Mouse (Mus musculus): ENCODE measurements around the gene Cpsf6. TPM values are rescaled to one million over a fixed set of nuclear protein-coding genes. Genes with fewer than 3 reads are reported as not detected.
A peak's percentile ranks its signal among the peaks of the same experiment; 100 is the strongest.

The Cpsf6 gene
- polyA plus RNA-seq, 1 experiment from 2014 or later, result 110 TPM

- Histone ChIP-seq H3K4me3 (ENCODE audit: low read length) (no peak overlapping the region), H3K27ac (ENCODE audit: low read length) (no peak overlapping the region), H3K4me1 (ENCODE audit: control insufficient read depth, insufficient read depth, low read length) (no peaks in the 10 kb centered on the region), H3K36me3 (ENCODE audit: control insufficient read depth, insufficient read depth, low read length) (no peaks in the 10 kb centered on the region), H3K4me2 (ENCODE audit: low read depth, low read length) (no peak overlapping the region), H3K27me3 (replicated peaks; ENCODE audit: control insufficient read depth, insufficient read depth, low read length) (no peaks in the 10 kb centered on the region), H3K9me3 (ENCODE audit: control insufficient read depth, low read length) (no peaks in the 10 kb centered on the region), H3K9ac (ENCODE audit: low read depth, low read length) (no peak overlapping the region)
- ATAC-seq, result no peak
- WGBS, result 91% methylated on average over 4 of the region's 4 CpGs
Observed at GRCm38 (mm10) chr10:117380721-117381570, 1.1 kb upstream of the Cpsf6 start.

GRCm38 (mm10) chr10:117379441-117379840 lies 374 bp downstream of the Cpsf6 start:
- WGBS, result 90% methylated on average over 2 of the region's 2 CpGs
- H3K4me3 ChIP-seq (ENCODE audit: low read length), result no peak overlapping the region
- H3K27me3 ChIP-seq (replicated peaks; ENCODE audit: control insufficient read depth, insufficient read depth, low read length), result no peaks in the 10 kb centered on the region

GRCm38 (mm10) chr10:117378642-117379041 lies 1.2 kb downstream of the Cpsf6 start:
- Histone ChIP-seq H3K27me3 (replicated peaks; ENCODE audit: control insufficient read depth, insufficient read depth, low read length) (no peaks in the 10 kb centered on the region), H3K9ac (ENCODE audit: low read depth, low read length) (no peak overlapping the region), H3K9me3 (ENCODE audit: control insufficient read depth, low read length) (no peaks in the 10 kb centered on the region), H3K4me1 (ENCODE audit: control insufficient read depth, insufficient read depth, low read length) (no peaks in the 10 kb centered on the region), H3K4me2 (ENCODE audit: low read depth, low read length) (no peak overlapping the region), H3K36me3 (ENCODE audit: control insufficient read depth, insufficient read depth, low read length) (no peaks in the 10 kb centered on the region), H3K4me3 (ENCODE audit: low read length) (no peak overlapping the region), H3K27ac (ENCODE audit: low read length) (no peak overlapping the region)
- 95% methylated on average over 3 of the region's 3 CpGs for WGBS
- ATAC-seq, result no peak

More at GRCm38 (mm10) chr10:117379441-117379840, 374 bp downstream of the Cpsf6 start:
- no peak overlapping the region for H3K27ac ChIP-seq (ENCODE audit: low read length)
- no peak overlapping the region for H3K4me2 ChIP-seq (ENCODE audit: low read depth, low read length)
- no peak for ATAC-seq
- H3K4me1 ChIP-seq (ENCODE audit: control insufficient read depth, insufficient read depth, low read length), result no peaks in the 10 kb centered on the region
- H3K36me3 ChIP-seq (ENCODE audit: control insufficient read depth, insufficient read depth, low read length), result no peaks in the 10 kb centered on the region
- no peaks in the 10 kb centered on the region for H3K9me3 ChIP-seq (ENCODE audit: control insufficient read depth, low read length)
- H3K9ac ChIP-seq (ENCODE audit: low read depth, low read length), result no peak overlapping the region

- ATAC-seq, result no peak
- 93% methylated on average over 11 of the region's 11 CpGs for WGBS
Observed at GRCm38 (mm10) chr10:117378291-117378555, 1.6 kb downstream of the Cpsf6 start.

GRCm38 (mm10) chr10:117377431-117378290 lies 2.2 kb downstream of the Cpsf6 start:
- Histone ChIP-seq H3K4me3 (ENCODE audit: low read length) (peak overlapping the region; percentile 27), H3K4me1 (ENCODE audit: control insufficient read depth, insufficient read depth, low read length) (0 out of 2 replicates have a peak, but pooled peaks cover 2% of the 10 kb centered on the region), H3K27me3 (replicated peaks; ENCODE audit: control insufficient read depth, insufficient read depth, low read length) (no peaks in the 10 kb centered on the region), H3K36me3 (ENCODE audit: control insufficient read depth, insufficient read depth, low read length) (no peaks in the 10 kb centered on the region), H3K9ac (ENCODE audit: low read depth, low read length) (peak overlapping the region; percentile 9; the same call in 1 of the 2 replicates), H3K9me3 (ENCODE audit: control insufficient read depth, low read length) (no peaks in the 10 kb centered on the region), H3K27ac (ENCODE audit: low read length) (no peak overlapping the region), H3K4me2 (ENCODE audit: low read depth, low read length) (peak overlapping the region; percentile 47)
- ATAC-seq, result no peak
- 18% methylated on average over 16 of the region's 16 CpGs for WGBS

More at GRCm38 (mm10) chr10:117378291-117378555, 1.6 kb downstream of the Cpsf6 start:
- no peak overlapping the region for H3K9ac ChIP-seq (ENCODE audit: low read depth, low read length)
- H3K27me3 ChIP-seq (replicated peaks; ENCODE audit: control insufficient read depth, insufficient read depth, low read length), result no peaks in the 10 kb centered on the region
- no peaks in the 10 kb centered on the region for H3K4me1 ChIP-seq (ENCODE audit: control insufficient read depth, insufficient read depth, low read length)
- no peaks in the 10 kb centered on the region for H3K9me3 ChIP-seq (ENCODE audit: control insufficient read depth, low read length)
- H3K36me3 ChIP-seq (ENCODE audit: control insufficient read depth, insufficient read depth, low read length), result no peaks in the 10 kb centered on the region
- no peak overlapping the region for H3K27ac ChIP-seq (ENCODE audit: low read length)
- no peak overlapping the region for H3K4me2 ChIP-seq (ENCODE audit: low read depth, low read length)
- H3K4me3 ChIP-seq (ENCODE audit: low read length), result no peak overlapping the region

- Histone ChIP-seq H3K27ac (ENCODE audit: low read length) (peak overlapping the region; percentile 95), H3K4me3 (ENCODE audit: low read length) (peak overlapping the region; percentile 95), H3K4me2 (ENCODE audit: low read depth, low read length) (peak overlapping the region; percentile 65), H3K9me3 (ENCODE audit: control insufficient read depth, low read length) (no peaks in the 10 kb centered on the region), H3K4me1 (ENCODE audit: control insufficient read depth, insufficient read depth, low read length) (0 out of 2 replicates have a peak, but pooled peaks cover 2% of the 10 kb centered on the region), H3K9ac (ENCODE audit: low read depth, low read length) (peak overlapping the region; percentile 100), H3K36me3 (ENCODE audit: control insufficient read depth, insufficient read depth, low read length) (no peaks in the 10 kb centered on the region), H3K27me3 (replicated peaks; ENCODE audit: control insufficient read depth, insufficient read depth, low read length) (no peaks in the 10 kb centered on the region)
- under 1% methylated on average over 86 of the region's 86 CpGs for WGBS
- peak; percentile 97 for ATAC-seq
Observed at GRCm38 (mm10) chr10:117376580-117377189, 3.1 kb downstream of the Cpsf6 start.

GRCm38 (mm10) chr10:117375841-117376579 lies 3.8 kb downstream of the Cpsf6 start:
- Histone ChIP-seq H3K9me3 (ENCODE audit: control insufficient read depth, low read length) (no peaks in the 10 kb centered on the region), H3K9ac (ENCODE audit: low read depth, low read length) (peak overlapping the region; percentile 100), H3K27ac (ENCODE audit: low read length) (peak overlapping the region; percentile 95), H3K36me3 (ENCODE audit: control insufficient read depth, insufficient read depth, low read length) (no peaks in the 10 kb centered on the region), H3K4me3 (ENCODE audit: low read length) (peak overlapping the region; percentile 95), H3K27me3 (replicated peaks; ENCODE audit: control insufficient read depth, insufficient read depth, low read length) (no peaks in the 10 kb centered on the region), H3K4me2 (ENCODE audit: low read depth, low read length) (peak overlapping the region; percentile 62), H3K4me1 (ENCODE audit: control insufficient read depth, insufficient read depth, low read length) (0 out of 2 replicates have a peak, but pooled peaks cover 2% of the 10 kb centered on the region)
- ATAC-seq, result peak; percentile 76
- WGBS, result under 1% methylated on average over 61 of the region's 74 CpGs

GRCm38 (mm10) chr10:117375163-117375562 lies 4.7 kb downstream of the Cpsf6 start:
- Histone ChIP-seq H3K27me3 (replicated peaks; ENCODE audit: control insufficient read depth, insufficient read depth, low read length) (no peaks in the 10 kb centered on the region), H3K9ac (ENCODE audit: low read depth, low read length) (peak overlapping the region; percentile 100; the same call in 1 of the 2 replicates), H3K36me3 (ENCODE audit: control insufficient read depth, insufficient read depth, low read length) (no peaks in the 10 kb centered on the region), H3K27ac (ENCODE audit: low read length) (no peak overlapping the region), H3K4me2 (ENCODE audit: low read depth, low read length) (peak overlapping the region; percentile 62), H3K4me1 (ENCODE audit: control insufficient read depth, insufficient read depth, low read length) (0 out of 2 replicates have a peak, but pooled peaks cover 2% of the 10 kb centered on the region), H3K4me3 (ENCODE audit: low read length) (peak overlapping the region; percentile 95), H3K9me3 (ENCODE audit: control insufficient read depth, low read length) (no peaks in the 10 kb centered on the region)
- 14% methylated on average over 10 of the region's 10 CpGs for WGBS
- ATAC-seq, result no peak
